8 mouse cellular contexts compared by ENCODE assay signal in genomic region chr9:90226081-90226741, GRCm38 (mm10). TPM values are rescaled to one million over a fixed set of nuclear protein-coding genes. Genes with fewer than 3 reads are reported as not detected.
DNase-seq lines count a peak whose midpoint lies in the region; ATAC-seq lines count a peak whose summit lies in the region.
"Had no signal": no experiment of that assay in that cellular context is flagged by ENCODE, and none has a peak within 500 bp of the region (broad histone marks: within the 10 kb centered on the region; RNA-seq: fewer than 3 reads in every experiment).

No protein-coding gene starts in this region.

- intact Hi-C loops in heart, postnatal 25 days (cut with DNase I), result loop anchor here (5.0 kb wide), 1 partner anchor 46 kb away; the partner anchor contains the start of gene Tbc1d2b

- peaks cover 13% of the 10 kb centered on the region for H3K4me1 ChIP-seq in liver, embryonic 13.5 days (replicated peaks)

- WGBS in liver, embryonic 13.5 days (ENCODE audit: insufficient replicate concordance), result 86% methylated on average over 21 of the region's 21 CpGs

- no peak overlapping the region for H3K4me2 ChIP-seq in liver, embryonic 13.5 days

- no peak overlapping the region for H3K4me3 ChIP-seq in liver, embryonic 13.5 days (replicated peaks)

- no peak for ATAC-seq in liver, embryonic 13.5 days (ENCODE audit: low read depth)

- no peak overlapping the region for H3K9ac ChIP-seq in liver, embryonic 13.5 days

- peak; percentile 25 to 53 for DNase-seq in right cerebral cortex, adult 2 months (ENCODE audit: low spot score in 2 of 2)
- DNase-seq in right cerebral cortex, postnatal 4 days, result no peak
- peak; percentile 32 for DNase-seq in heart, postnatal 25 days (ENCODE audit: low spot score)
- no peak for DNase-seq in liver, embryonic 13.5 days
- DNase-seq in telencephalon, adult 2 months (ENCODE audit: low read depth, low spot score), result peak; percentile 51
- DNase-seq in adrenal gland, adult 8-10 months, result no peak
- no peak for DNase-seq in gastrocnemius, adult 18-20 months (ENCODE audit: low spot score)
- DNase-seq: thymus, adult 18-20 months had no signal

- H3K27ac ChIP-seq in liver, embryonic 13.5 days, result peak overlapping the region; percentile 60; the same call in 1 of the 2 replicates

- no peaks in the 10 kb centered on the region for H3K9me3 ChIP-seq in liver, embryonic 13.5 days (replicated peaks)

- H3K36me3 ChIP-seq in liver, embryonic 13.5 days, result peaks cover 80% of the 10 kb centered on the region

- H3K27me3 ChIP-seq in liver, embryonic 13.5 days, result no peaks in the 10 kb centered on the region

RNA-seq across cellular contexts. Expression of gene Tbc1d2b, which starts 44.4 kb away (rescaled TPM):
- 10 to 100 TPM; 10.4 to 13.5 TPM for total RNA-seq in heart, postnatal 25 days (2021)
- 6.5 and 8.2 TPM in 2 replicates for polyA plus RNA-seq in liver, embryonic 13.5 days (2015; fragmentation: Nextera tagmentation; extraction: Ambion mirVana)
- 10 to 100 TPM; 28.0 to 49.4 (median 37.7) TPM for total RNA-seq in adrenal gland, adult 8-10 months (2022)
- 1 to 10 TPM; 3.6 to 4.7 TPM for total RNA-seq in gastrocnemius, adult 18-20 months (2021)

Comparison
In these comparisons a context has a peak if more than half of its experiments do, and no peak if none do; other contexts are left out.
1. DNase-seq: peak in right cerebral cortex, adult 2 months (2 of 2), heart, postnatal 25 days (single experiment) and telencephalon, adult 2 months (single experiment); none in right cerebral cortex, postnatal 4 days (single experiment), liver, embryonic 13.5 days (single experiment), adrenal gland, adult 8-10 months (single experiment) and gastrocnemius, adult 18-20 months (single experiment).